Mouse (Mus musculus): Measurements from ENCODE around the gene Exosc10. TPM values are rescaled to one million over a fixed set of nuclear protein-coding genes. Genes with fewer than 3 reads are reported as not detected.

Gene Exosc10
- polyA plus RNA-seq, 1 experiment from 2014 or later = 95.6 TPM

DNA sequence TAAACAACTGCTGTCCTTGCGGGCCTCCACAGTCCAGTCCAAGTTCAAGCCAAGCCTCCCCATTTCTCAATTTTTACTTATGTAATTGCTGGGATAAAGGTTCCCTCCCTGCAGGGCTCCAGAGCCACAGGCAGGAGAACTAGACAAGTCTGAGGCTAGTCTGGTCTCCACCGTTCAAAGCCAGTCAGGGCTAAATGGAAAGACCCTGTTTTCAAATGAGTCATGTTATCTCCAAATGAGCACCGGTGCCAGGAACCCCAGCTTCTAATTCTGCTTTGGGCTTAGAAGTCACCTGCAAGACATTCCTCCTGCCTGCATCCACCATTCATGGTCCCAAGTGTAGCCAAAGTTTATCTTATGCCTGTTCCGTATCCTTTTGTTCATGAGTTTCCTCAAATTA, 43.6 kb downstream of the Exosc10 start:
- Histone ChIP-seq H3K9ac (no peak overlapping the region), H3K4me2 (replicated peaks) (no peak overlapping the region), H3K36me3 (peaks cover 13% of the 10 kb centered on the region), H3K4me1 (no peaks in the 10 kb centered on the region), H3K4me3 (no peak overlapping the region), H3K27ac (no peak overlapping the region), H3K27me3 (replicated peaks) (no peaks in the 10 kb centered on the region), H3K9me3 (no peaks in the 10 kb centered on the region)
- 89% methylated on average over 4 of the region's 4 CpGs for WGBS
- no peak for ATAC-seq (ENCODE audit: low FRiP score, low read depth)

DNA sequence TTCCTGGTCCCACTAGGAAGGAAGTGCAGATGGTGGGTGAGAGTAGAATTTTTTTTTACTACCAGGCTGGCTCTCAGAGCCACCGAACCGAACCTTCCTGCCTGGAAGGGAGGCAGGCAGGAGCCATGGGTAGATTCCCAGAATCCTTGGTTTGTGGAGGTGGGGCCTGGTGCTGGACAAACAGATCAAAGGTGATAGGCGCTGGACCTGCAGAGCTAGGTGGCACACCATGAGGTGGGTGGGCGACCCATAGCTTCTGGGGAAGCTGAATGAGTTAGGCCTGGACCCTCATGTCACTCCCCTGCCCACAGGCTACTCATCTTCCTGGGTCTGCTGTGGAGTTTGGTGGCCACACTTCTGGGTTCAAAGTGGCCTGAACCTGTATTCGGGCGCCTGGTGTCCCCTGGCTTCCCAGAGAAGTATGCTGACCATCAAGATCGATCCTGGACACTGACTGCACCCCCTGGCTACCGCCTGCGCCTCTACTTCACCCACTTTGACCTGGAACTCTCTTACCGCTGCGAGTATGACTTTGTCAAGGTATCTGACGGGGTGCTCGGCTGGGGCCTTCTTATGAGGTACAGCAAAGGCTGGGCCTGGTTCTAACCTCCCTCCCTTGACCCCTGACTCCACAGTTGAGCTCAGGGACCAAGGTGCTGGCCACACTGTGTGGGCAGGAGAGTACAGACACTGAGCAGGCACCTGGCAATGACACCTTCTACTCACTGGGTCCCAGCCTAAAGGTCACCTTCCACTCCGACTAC, 44.3 kb downstream of the Exosc10 start, which contains the start of gene Masp2:
Masp2 (plus strand) TSS at position 198 of the 764 bp plus-strand sequence.
- no peaks in the 10 kb centered on the region for H3K9me3 ChIP-seq
- no peak within 1 kb of the TSS for H3K9ac ChIP-seq
- ATAC-seq (ENCODE audit: low FRiP score, low read depth) = no peak
- no peak within 1 kb of the TSS for H3K4me3 ChIP-seq
- WGBS = 92% methylated on average over 14 of the region's 14 CpGs
- no peak within 1 kb of the TSS for H3K27ac ChIP-seq
- H3K4me1 ChIP-seq = no peaks in the 10 kb centered on the region
- peaks cover 12% of the 10 kb centered on the region for H3K36me3 ChIP-seq
- H3K27me3 ChIP-seq (replicated peaks) = no peaks in the 10 kb centered on the region
- H3K4me2 ChIP-seq (replicated peaks) = no peak within 1 kb of the TSS

DNA sequence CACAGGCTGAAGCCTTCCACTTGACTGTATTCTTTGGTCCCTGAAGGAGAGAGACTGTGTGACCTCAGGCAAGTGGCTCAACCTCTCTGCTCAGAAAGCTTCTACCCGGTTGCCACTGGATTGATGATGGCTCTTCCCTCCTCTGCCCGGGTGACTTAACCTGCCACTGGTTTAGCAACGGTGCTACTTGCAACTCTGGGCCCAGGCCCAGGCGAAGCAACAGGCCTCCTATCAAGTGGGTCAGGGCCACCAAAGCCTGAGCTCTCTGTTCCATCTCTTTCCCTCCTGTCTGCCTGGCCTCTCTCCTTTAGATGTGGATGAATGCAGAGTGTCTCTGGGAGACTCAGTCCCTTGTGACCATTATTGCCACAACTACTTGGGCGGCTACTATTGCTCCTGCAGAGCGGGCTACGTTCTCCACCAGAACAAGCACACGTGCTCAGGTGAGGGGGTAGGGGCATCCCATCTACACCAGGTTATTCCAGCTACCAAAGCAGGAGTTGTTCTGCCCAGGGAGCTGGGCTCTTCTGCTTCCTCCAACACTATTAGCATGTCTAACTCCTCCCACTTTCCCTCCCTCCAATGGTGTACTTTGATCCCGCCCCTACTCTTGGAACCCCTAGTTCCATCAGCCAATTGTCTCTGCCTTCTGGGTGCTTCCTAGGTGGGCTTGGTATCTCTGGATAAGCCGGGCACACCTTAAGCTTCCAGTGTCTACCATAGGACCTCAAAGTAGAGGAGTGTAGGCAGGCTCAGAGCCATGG, 45.3 kb downstream of the Exosc10 start:
- H3K4me3 ChIP-seq = no peak overlapping the region
- H3K4me2 ChIP-seq (replicated peaks) = no peak overlapping the region
- H3K9ac ChIP-seq = no peak overlapping the region
- H3K4me1 ChIP-seq = no peaks in the 10 kb centered on the region
- H3K36me3 ChIP-seq = peaks cover 8% of the 10 kb centered on the region
- H3K27me3 ChIP-seq (replicated peaks) = no peaks in the 10 kb centered on the region
- ATAC-seq (ENCODE audit: low FRiP score, low read depth) = no peak
- WGBS = 68% methylated on average over 10 of the region's 10 CpGs
- H3K27ac ChIP-seq = no peak overlapping the region
- no peaks in the 10 kb centered on the region for H3K9me3 ChIP-seq

GRCm38 (mm10) chr4:148604141-148604540, 45.9 kb downstream of the Exosc10 start:
- H3K9me3 ChIP-seq = no peaks in the 10 kb centered on the region
- H3K36me3 ChIP-seq = peaks cover 6% of the 10 kb centered on the region
- no peak overlapping the region for H3K9ac ChIP-seq
- no peaks in the 10 kb centered on the region for H3K27me3 ChIP-seq (replicated peaks)
- WGBS = 79% methylated on average over 7 of the region's 7 CpGs
- ATAC-seq (ENCODE audit: low FRiP score, low read depth) = no peak
- H3K4me2 ChIP-seq (replicated peaks) = no peak overlapping the region
- no peak overlapping the region for H3K27ac ChIP-seq
- no peak overlapping the region for H3K4me3 ChIP-seq
- H3K4me1 ChIP-seq = no peaks in the 10 kb centered on the region

DNA sequence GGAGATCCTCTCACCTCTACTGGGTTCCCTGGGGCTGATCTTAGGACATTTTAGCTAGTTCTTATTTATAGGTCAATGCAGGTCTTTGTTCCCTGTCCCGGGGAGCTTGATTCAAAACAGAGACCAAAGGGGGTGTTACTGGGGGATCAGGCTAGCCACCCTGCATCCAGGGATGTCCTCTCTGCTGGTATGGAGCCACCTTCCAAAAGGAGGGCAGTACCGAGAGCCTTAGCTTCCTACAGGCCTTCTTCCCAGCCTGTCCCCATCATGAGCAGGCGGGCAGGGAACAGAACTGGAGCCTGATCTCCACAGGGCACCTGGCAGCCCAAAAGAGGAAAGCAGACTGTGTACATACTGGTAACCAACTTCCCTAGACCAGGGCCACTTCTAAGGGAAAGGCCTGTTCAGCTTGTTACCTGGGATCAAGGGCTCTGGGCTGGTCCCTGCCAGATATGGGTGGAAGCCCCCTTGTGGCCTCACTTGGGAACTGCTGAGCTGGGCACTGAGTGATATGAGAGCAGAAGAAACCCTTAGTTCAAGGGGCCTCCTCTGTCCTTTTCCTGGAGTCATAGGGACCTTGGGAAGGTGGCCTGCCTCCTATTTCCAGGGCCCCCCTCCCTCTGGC, 46.4 kb downstream of the Exosc10 start:
- Histone ChIP-seq H3K27ac (no peak overlapping the region), H3K9me3 (no peaks in the 10 kb centered on the region), H3K4me1 (no peaks in the 10 kb centered on the region), H3K27me3 (replicated peaks) (no peaks in the 10 kb centered on the region), H3K36me3 (peaks cover 7% of the 10 kb centered on the region), H3K4me3 (no peak overlapping the region), H3K9ac (no peak overlapping the region), H3K4me2 (replicated peaks) (no peak overlapping the region)
- WGBS = 83% methylated on average over 3 of the region's 3 CpGs
- no peak for ATAC-seq (ENCODE audit: low FRiP score, low read depth)

DNA sequence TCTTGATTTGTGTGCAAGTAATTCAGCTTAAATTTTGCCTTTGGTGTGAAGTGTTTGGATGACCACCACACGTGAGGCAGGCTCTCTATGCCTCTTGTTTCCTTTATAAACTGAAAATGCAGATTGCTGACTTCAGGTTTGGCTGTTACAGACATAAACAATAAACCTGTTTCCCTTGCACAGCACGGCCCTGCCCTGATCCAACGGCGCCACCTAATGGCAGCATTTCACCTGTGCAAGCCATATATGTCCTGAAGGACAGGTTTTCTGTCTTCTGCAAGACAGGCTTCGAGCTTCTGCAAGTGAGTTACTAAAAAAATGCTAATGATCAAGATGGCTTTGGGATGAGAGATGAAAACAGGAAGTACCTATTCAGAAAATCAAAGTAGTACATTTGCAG, 49.5 kb downstream of the Exosc10 start:
- H3K9me3 ChIP-seq = no peaks in the 10 kb centered on the region
- no peak overlapping the region for H3K4me2 ChIP-seq (replicated peaks)
- H3K27me3 ChIP-seq (replicated peaks) = no peaks in the 10 kb centered on the region
- no peak overlapping the region for H3K4me3 ChIP-seq
- no peak overlapping the region for H3K9ac ChIP-seq
- ATAC-seq (ENCODE audit: low FRiP score, low read depth) = no peak
- H3K4me1 ChIP-seq = no peaks in the 10 kb centered on the region; the same call in 1 of the 2 replicates
- WGBS = 29% methylated on average over 5 of the region's 5 CpGs
- H3K27ac ChIP-seq = no peak overlapping the region
- H3K36me3 ChIP-seq = peaks cover 11% of the 10 kb centered on the region

DNA sequence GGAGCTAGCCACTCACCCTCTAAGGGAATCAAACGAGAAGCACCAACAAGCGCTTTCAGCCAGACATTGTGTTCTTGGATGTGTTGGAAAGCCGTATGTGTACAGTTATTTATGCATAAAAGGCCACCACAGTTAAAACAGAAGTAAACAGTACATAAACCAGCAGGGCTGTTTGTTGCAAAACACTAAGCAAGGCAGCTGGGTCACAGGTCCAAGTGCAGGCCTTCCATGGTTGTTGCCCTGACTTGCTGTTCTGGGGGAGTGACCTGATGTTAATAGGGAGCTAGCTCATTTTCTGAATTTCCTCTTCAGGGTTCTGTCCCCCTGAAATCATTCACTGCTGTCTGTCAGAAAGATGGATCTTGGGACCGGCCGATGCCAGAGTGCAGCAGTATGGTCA, 51.6 kb downstream of the Exosc10 start:
- ATAC-seq (ENCODE audit: low FRiP score, low read depth) = no peak
- H3K36me3 ChIP-seq = peaks cover 29% of the 10 kb centered on the region
- 90% methylated on average over 5 of the region's 5 CpGs for WGBS
- H3K9me3 ChIP-seq = no peaks in the 10 kb centered on the region
- H3K4me3 ChIP-seq = no peak overlapping the region
- no peaks in the 10 kb centered on the region for H3K27me3 ChIP-seq (replicated peaks)
- H3K4me1 ChIP-seq = peaks cover 6% of the 10 kb centered on the region; the same call in 1 of the 2 replicates
- no peak overlapping the region for H3K9ac ChIP-seq
- no peak overlapping the region for H3K27ac ChIP-seq
- H3K4me2 ChIP-seq (replicated peaks) = no peak overlapping the region

- 73% methylated on average over 5 of the region's 5 CpGs for WGBS
- no peak overlapping the region for H3K9ac ChIP-seq
- H3K9me3 ChIP-seq = no peaks in the 10 kb centered on the region
- no peak for ATAC-seq (ENCODE audit: low FRiP score, low read depth)
- no peaks in the 10 kb centered on the region for H3K27me3 ChIP-seq (replicated peaks)
- H3K4me3 ChIP-seq = no peak overlapping the region
- peaks cover 39% of the 10 kb centered on the region for H3K36me3 ChIP-seq
- no peak overlapping the region for H3K4me2 ChIP-seq (replicated peaks)
- H3K4me1 ChIP-seq = peaks cover 6% of the 10 kb centered on the region; the same call in 1 of the 2 replicates
- H3K27ac ChIP-seq = no peak overlapping the region
These were observed 52.6 kb downstream of the Exosc10 start for GRCm38 (mm10) chr4:148610631-148611364.

GRCm38 (mm10) chr4:148612557-148612956, 54.3 kb downstream of the Exosc10 start:
- no peak overlapping the region for H3K4me2 ChIP-seq (replicated peaks)
- peaks cover 6% of the 10 kb centered on the region; the same call in 1 of the 2 replicates for H3K4me1 ChIP-seq
- peaks cover 47% of the 10 kb centered on the region for H3K36me3 ChIP-seq
- H3K9me3 ChIP-seq = no peaks in the 10 kb centered on the region
- no peak overlapping the region for H3K4me3 ChIP-seq
- no peaks in the 10 kb centered on the region for H3K27me3 ChIP-seq (replicated peaks)
- 37% methylated on average over 4 of the region's 4 CpGs for WGBS
- H3K9ac ChIP-seq = no peak overlapping the region
- ATAC-seq (ENCODE audit: low FRiP score, low read depth) = no peak
- H3K27ac ChIP-seq = no peak overlapping the region

- Histone ChIP-seq H3K9ac (no peak overlapping the region), H3K27ac (no peak overlapping the region)
- ATAC-seq (ENCODE audit: low FRiP score, low read depth) = no peak
These were observed 55.5 kb downstream of the Exosc10 start for GRCm38 (mm10) chr4:148613738-148614137.

GRCm38 (mm10) chr4:148619805-148620204, 61.6 kb downstream of the Exosc10 start:
- no peaks in the 10 kb centered on the region for H3K9me3 ChIP-seq
- no peaks in the 10 kb centered on the region for H3K27me3 ChIP-seq (replicated peaks)
- H3K4me2 ChIP-seq (replicated peaks) = no peak overlapping the region
- no peak for ATAC-seq (ENCODE audit: low FRiP score, low read depth)
- peaks cover 8% of the 10 kb centered on the region for H3K4me1 ChIP-seq
- H3K4me3 ChIP-seq = no peak overlapping the region
- H3K27ac ChIP-seq = no peak overlapping the region
- 92% methylated on average over 1 of the region's 1 CpGs for WGBS
- peaks cover 86% of the 10 kb centered on the region for H3K36me3 ChIP-seq
- H3K9ac ChIP-seq = no peak overlapping the region

More at GRCm38 (mm10) chr4:148613738-148614137, 55.5 kb downstream of the Exosc10 start:
- Histone ChIP-seq H3K36me3 (peaks cover 55% of the 10 kb centered on the region), H3K4me3 (no peak overlapping the region), H3K4me2 (replicated peaks) (no peak overlapping the region), H3K9me3 (no peaks in the 10 kb centered on the region), H3K4me1 (peaks cover 6% of the 10 kb centered on the region; the same call in 1 of the 2 replicates), H3K27me3 (replicated peaks) (no peaks in the 10 kb centered on the region)
- WGBS = 54% methylated on average over 9 of the region's 9 CpGs

Data from neural tube, embryonic 12.5 days (tissue).